Mouse (Mus musculus) forebrain, embryonic 11.5 days (tissue): ENCODE data around the gene Zfp941. TPM values are rescaled to one million over a fixed set of nuclear protein-coding genes. Genes with fewer than 3 reads are reported as not detected.

ENCODE experiments used
- ATAC-seq: fragments of 200-750 bp; cut with Nextera tagmentation; replicated peaks from 2 replicates; pipeline ENCODE4 v1.8.0; 2017; ENCODE audit warnings: moderate TSS enrichment; ENCODE audit not compliant: low FRiP score
- DNase-seq: peaks from one replicate; pipeline ENCODE4 v3.0.0-alpha.2; 2017; ENCODE audit warnings: low spot score
- H3K27ac ChIP-seq: fragments of 300-500 bp; sonication (generic); 2 replicates; pipeline ENCODE4 v1.5.1; 2014; ENCODE audit warnings: low read depth, low read length
- H3K27me3 ChIP-seq: fragments of 300-500 bp; sonication (generic); 2 replicates; pipeline ENCODE4 v1.6.1; 2014; ENCODE audit warnings: mild to moderate bottlenecking, low read length, mixed read lengths; ENCODE audit not compliant: control insufficient read depth, insufficient read depth
- H3K36me3 ChIP-seq: fragments of 300-500 bp; sonication (generic); 2 replicates; pipeline ENCODE4 v1.6.1; 2014; ENCODE audit warnings: mild to moderate bottlenecking, low read length, moderate library complexity, mixed read lengths; ENCODE audit not compliant: control insufficient read depth, insufficient read depth
- H3K4me1 ChIP-seq: fragments of 300-500 bp; sonication (generic); replicated peaks from 2 replicates; pipeline ENCODE4 v1.6.1; 2014; ENCODE audit warnings: low read length, mixed read lengths; ENCODE audit not compliant: control insufficient read depth, insufficient read depth
- H3K4me2 ChIP-seq: fragments of 300-500 bp; sonication (generic); 2 replicates; pipeline ENCODE4 v1.6.1; 2014; ENCODE audit warnings: low read depth, mild to moderate bottlenecking, low read length, moderate library complexity, mixed read lengths; ENCODE audit not compliant: severe bottlenecking
- H3K4me3 ChIP-seq: fragments of 300-500 bp; sonication (generic); 2 replicates; pipeline ENCODE4 v1.5.1; 2014; ENCODE audit warnings: low read depth, low read length
- H3K9ac ChIP-seq: fragments of 300-500 bp; sonication (generic); 2 replicates; pipeline ENCODE4 v1.6.1; 2014; ENCODE audit warnings: low read length
- H3K9me3 ChIP-seq: fragments of 300-500 bp; sonication (generic); 2 replicates; pipeline ENCODE4 v1.6.1; 2016; ENCODE audit warnings: low read length, mixed read lengths; ENCODE audit not compliant: control insufficient read depth
- WGBS: fragments of 180-500 bp; shearing (Covaris S2); extraction: QIAGEN DNeasy Blood & Tissue Kit; methylation state at CpG from one replicate; pipeline ENCODE4 v1.1.7; 2014; 5-methylcytosine and 5-hydroxymethylcytosine counted together
- polyA plus RNA-seq: library from polyadenylated mRNA; unstranded; fragments of >200 nt; fragmentation: Nextera tagmentation; extraction: Ambion mirVana; gene quantifications from 2 replicates; pipeline ENCODE4 v1.2.1, GENCODE M21; 2014

Gene Zfp941
- polyA plus RNA-seq, 1 experiment from 2014 or later, result 5.2 TPM

DNA sequence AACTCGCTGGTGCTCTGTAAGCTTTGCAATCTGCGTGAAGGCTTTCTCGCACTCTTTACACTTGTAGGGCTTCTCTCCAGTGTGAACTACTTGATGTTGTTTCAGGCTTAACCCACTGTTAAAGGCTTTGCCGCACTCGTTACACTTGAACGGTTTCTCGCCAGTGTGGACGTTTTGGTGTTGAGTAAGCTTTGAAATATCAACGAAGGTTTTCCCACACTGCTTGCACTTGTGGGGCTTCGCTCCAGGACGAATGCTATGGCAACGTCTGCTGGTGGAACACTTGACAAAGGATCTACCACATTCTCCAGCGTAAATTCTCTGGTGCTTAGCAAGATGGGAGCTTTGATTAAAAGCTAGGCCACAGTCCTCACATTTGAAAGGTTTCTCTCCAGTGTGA, 10.3 kb downstream of the Zfp941 start:
- no peak for ATAC-seq
- WGBS, result 88% methylated on average over 13 of the region's 13 CpGs
- no peak overlapping the region for H3K4me3 ChIP-seq

DNA sequence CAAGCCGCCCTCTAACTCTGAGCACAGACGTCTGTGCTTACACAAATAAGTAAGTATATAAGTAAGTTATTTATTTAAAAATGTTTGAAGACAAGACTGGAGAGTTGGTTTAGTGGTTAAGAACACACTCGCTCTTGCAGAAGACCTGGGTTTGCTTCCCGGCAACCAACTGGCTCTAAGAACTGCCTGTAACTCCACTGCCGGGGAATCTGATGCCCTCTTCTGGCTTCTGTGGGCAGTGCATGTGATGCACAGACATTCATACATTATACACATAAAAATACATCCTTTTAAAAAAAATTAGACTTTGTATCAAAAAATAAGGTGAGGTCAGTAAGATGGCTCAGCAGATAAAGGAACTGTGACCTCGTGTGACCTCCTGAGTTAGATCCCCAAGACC, 11.5 kb downstream of the Zfp941 start:
- Histone ChIP-seq H3K4me3 (no peak overlapping the region), H3K36me3 (no peaks in the 10 kb centered on the region), H3K9me3 (no peaks in the 10 kb centered on the region), H3K27me3 (no peaks in the 10 kb centered on the region), H3K9ac (no peak overlapping the region), H3K4me1 (no peaks in the 10 kb centered on the region), H3K4me2 (no peak overlapping the region), H3K27ac (no peak overlapping the region)
- DNase-seq (no peak), ATAC-seq (no peak)
- 92% methylated on average over 6 of the region's 6 CpGs for WGBS

More for the DNA sequence above, 10.3 kb downstream of the Zfp941 start:
- H3K9me3 ChIP-seq, result no peaks in the 10 kb centered on the region
- no peaks in the 10 kb centered on the region for H3K36me3 ChIP-seq
- no peak overlapping the region for H3K4me2 ChIP-seq
- no peak overlapping the region for H3K27ac ChIP-seq
- H3K9ac ChIP-seq, result no peak overlapping the region
- H3K4me1 ChIP-seq, result no peaks in the 10 kb centered on the region
- no peak for DNase-seq
- H3K27me3 ChIP-seq, result no peaks in the 10 kb centered on the region

DNA sequence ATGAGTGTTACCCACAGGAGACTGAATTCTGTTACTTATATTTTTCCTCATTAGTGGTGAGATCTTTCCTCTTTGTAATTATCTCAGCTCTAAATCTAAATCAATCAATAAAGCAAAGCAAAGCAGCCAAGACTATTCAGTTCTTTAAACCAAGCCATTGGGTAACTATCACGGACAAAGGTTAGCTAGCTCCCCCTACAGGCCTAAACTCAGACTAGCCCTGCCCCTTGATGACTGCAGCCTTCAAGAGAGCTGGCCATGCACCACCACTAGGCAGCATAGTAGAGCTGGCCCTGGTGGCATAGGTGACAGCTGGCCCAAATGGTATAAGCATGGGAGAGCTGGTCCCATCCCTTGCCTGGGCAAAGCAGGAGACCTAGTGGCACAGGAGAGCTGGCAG, 16.3 kb downstream of the Zfp941 start:
- Histone ChIP-seq H3K4me2 (no peak overlapping the region), H3K27ac (no peak overlapping the region), H3K9me3 (no peaks in the 10 kb centered on the region), H3K9ac (no peak overlapping the region), H3K36me3 (no peaks in the 10 kb centered on the region), H3K4me3 (no peak overlapping the region), H3K4me1 (no peaks in the 10 kb centered on the region), H3K27me3 (no peaks in the 10 kb centered on the region)
- ATAC-seq, result no peak
- DNase-seq, result no peak
- WGBS, result 7% methylated on average over 1 of the region's 1 CpGs

DNA sequence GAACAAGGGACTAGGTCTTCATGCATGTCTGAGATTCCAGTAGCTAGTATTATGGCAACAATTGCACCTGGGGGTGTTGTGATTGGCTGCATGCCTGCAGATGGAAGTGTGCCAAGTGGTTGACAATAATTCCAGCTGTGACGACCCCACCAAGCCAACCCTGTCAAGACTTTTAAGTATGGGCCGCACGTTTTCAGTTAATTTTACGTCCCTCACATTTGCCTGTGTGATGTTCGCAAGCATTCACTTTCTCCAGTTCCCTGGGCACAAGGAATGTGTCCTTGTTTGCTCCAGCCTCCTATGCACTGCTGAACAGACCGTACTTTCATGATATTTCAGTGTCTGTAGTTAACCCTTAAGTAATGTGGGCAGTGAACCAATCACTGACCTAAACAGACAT, 19.3 kb downstream of the Zfp941 start:
- H3K4me1 ChIP-seq, result no peaks in the 10 kb centered on the region
- no peaks in the 10 kb centered on the region for H3K27me3 ChIP-seq
- H3K9ac ChIP-seq, result no peak overlapping the region
- no peak overlapping the region for H3K4me2 ChIP-seq
- no peak overlapping the region for H3K4me3 ChIP-seq
- DNase-seq (no peak), ATAC-seq (no peak)
- no peaks in the 10 kb centered on the region for H3K36me3 ChIP-seq
- no peaks in the 10 kb centered on the region for H3K9me3 ChIP-seq
- H3K27ac ChIP-seq, result no peak overlapping the region
- 82% methylated on average over 6 of the region's 6 CpGs for WGBS

DNA sequence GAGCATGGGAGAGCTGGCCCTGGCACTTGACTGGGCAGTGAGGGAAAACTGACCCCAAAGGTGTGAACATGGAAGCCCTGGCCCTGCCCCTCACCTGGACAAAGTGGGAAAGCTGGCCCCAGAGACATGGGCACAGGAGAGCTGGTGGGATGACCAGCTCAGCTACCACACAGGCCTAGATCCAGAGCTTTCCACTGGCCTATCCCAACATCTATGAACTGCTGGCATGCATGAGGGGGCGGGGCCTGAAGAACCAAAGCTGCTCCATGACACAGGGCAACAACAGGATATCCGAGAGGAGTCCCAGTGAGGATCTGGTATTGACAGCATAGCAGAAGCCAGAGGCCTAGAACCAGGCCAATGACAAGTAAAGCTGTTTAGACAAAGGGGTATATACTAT, 23.8 kb downstream of the Zfp941 start:
- 65% methylated on average over 2 of the region's 2 CpGs for WGBS
- Histone ChIP-seq H3K9ac (no peak overlapping the region), H3K4me2 (no peak overlapping the region), H3K36me3 (no peaks in the 10 kb centered on the region), H3K4me1 (no peaks in the 10 kb centered on the region), H3K9me3 (no peaks in the 10 kb centered on the region), H3K27ac (no peak overlapping the region), H3K27me3 (no peaks in the 10 kb centered on the region), H3K4me3 (no peak overlapping the region)
- ATAC-seq (no peak), DNase-seq (no peak)

DNA sequence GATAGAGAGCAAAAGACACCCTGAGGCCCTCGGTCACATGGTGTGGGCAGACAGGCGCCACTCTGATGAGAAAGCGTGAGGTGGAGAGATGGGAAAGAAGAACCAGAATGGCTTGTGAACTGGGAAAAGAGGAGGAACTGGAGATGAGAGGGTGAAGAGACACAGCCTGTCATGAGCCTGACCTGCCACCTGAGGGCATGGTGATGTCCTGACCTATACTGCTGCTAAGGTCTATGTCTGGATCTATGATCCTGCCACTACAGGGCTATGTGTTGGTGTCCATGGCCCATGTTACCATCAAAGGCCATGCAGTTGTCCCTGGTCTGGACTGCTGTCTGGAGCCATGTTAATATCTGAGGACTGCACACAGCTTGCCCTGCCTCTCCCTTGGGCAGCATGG, 24.4 kb downstream of the Zfp941 start:
- Histone ChIP-seq H3K9ac (no peak overlapping the region), H3K27me3 (no peaks in the 10 kb centered on the region), H3K4me1 (no peaks in the 10 kb centered on the region), H3K4me3 (no peak overlapping the region), H3K9me3 (no peaks in the 10 kb centered on the region), H3K4me2 (no peak overlapping the region), H3K36me3 (no peaks in the 10 kb centered on the region), H3K27ac (no peak overlapping the region)
- DNase-seq, result no peak
- ATAC-seq, result no peak
- WGBS, result 85% methylated on average over 3 of the region's 3 CpGs

DNA sequence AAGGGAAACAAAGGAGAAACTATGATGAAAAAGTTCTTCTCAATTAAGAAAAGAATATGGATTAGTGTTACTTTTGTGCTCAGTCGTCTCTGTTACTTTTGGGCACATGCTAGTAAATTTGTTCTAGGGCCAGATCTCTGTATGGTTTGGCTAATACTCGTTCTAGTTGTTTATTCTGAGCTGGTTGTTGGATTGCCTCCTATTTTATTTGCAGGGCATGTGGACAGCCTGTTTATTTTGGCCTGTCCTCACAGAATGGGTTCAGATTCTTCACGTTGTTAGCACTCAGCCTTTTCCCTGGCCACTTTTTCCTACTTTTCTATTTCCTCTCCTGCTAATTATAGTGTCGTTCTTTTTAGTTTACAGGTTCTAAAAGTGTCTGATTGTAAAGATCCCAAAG, 28.4 kb downstream of the Zfp941 start:
- no peak overlapping the region for H3K9ac ChIP-seq
- H3K9me3 ChIP-seq, result no peaks in the 10 kb centered on the region
- WGBS, result 82% methylated on average over 4 of the region's 4 CpGs
- H3K4me1 ChIP-seq, result no peaks in the 10 kb centered on the region
- H3K4me3 ChIP-seq, result no peak overlapping the region
- DNase-seq, result no peak
- no peak overlapping the region for H3K27ac ChIP-seq
- H3K4me2 ChIP-seq, result no peak overlapping the region
- no peaks in the 10 kb centered on the region for H3K27me3 ChIP-seq
- no peaks in the 10 kb centered on the region for H3K36me3 ChIP-seq
- no peak for ATAC-seq

DNA sequence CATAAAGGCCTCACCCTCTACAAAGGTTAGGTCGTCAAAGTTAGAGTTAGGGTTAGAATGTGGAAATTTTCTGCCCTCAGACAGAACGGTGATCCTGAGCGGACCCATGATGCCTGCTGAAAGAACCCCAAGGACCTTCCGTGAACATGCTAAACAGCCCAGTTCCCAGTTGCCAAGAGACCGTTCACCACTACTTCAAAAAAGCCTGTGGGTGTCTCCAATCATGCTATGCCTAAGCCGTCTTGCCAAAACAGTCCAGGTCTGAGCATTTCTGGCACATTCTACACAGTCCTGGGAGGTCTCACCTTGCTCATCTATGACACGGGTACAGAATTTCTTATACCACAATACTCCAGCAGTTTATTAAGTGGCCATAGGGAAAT, 33.9 kb downstream of the Zfp941 start:
- H3K4me1 ChIP-seq, result no peaks in the 10 kb centered on the region
- DNase-seq (no peak), ATAC-seq (no peak)
- no peak overlapping the region for H3K9ac ChIP-seq
- WGBS, result 85% methylated on average over 7 of the region's 7 CpGs
- H3K4me2 ChIP-seq, result no peak overlapping the region
- no peak overlapping the region for H3K4me3 ChIP-seq
- no peak overlapping the region for H3K27ac ChIP-seq
- no peaks in the 10 kb centered on the region for H3K9me3 ChIP-seq
- H3K27me3 ChIP-seq, result no peaks in the 10 kb centered on the region
- H3K36me3 ChIP-seq, result no peaks in the 10 kb centered on the region

DNA sequence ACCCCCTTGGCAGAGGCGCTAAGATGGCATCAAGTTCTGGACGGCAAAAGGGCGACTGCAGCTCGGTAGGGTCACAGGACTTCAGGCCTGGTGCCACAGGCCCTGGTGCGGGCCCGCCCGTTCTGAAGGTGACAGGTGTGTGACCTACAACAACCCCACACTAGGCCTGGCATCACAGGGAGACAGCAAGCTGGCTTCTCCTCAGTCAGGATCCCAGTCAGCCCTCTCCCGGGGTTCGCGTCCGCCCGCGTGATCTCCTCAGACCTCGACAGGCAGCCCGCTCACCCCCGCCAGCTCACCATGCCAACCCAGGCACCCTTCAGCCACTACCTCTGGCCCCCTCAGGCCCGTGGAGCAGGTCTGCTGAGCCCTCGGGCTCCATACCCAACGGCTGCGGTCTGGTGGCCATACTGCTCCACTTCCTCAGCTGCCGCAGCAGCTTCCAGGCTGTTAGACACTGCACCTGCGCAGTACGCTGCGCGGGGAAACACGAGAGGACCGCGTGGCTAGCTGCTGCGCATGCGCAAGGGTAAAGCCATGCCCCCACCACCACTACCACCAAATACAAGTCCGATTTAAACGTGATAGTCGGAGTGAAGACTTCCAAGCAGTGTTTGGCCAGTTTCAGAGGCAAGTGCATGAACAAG, 34.4 kb downstream of the Zfp941 start, which contains the start of gene Syce1:
TSS of gene Syce1 (minus strand) at position 447 of the 647 bp plus-strand sequence.
- Histone ChIP-seq H3K27ac (no peak within 1 kb of the TSS), H3K36me3 (no peaks in the 10 kb centered on the region), H3K4me1 (no peaks in the 10 kb centered on the region), H3K27me3 (no peaks in the 10 kb centered on the region), H3K4me2 (no peak within 1 kb of the TSS), H3K9ac (no peak within 1 kb of the TSS), H3K4me3 (no peak within 1 kb of the TSS), H3K9me3 (no peaks in the 10 kb centered on the region)
- 85% methylated on average over 33 of the region's 33 CpGs for WGBS
- no peak for ATAC-seq
- DNase-seq, result no peak
